Mouse (Mus musculus) adrenal gland (tissue): ENCODE results near the gene Snrpa1.

Source experiments
- intact Hi-C: fragments of 180-260 bp; cut with DNase I; formaldehyde crosslinking; loops from one replicate; pipeline ENCODE4 v1.15.1; 2025
- long read RNA-seq, 2 experiments: library from polyadenylated mRNA; unstranded; transcript quantifications; one replicate each; pipeline ENCODE4 v2.0.0; 2020; ENCODE audit warnings: borderline replicate concordance in 1 of 2; ENCODE audit not compliant: insufficient replicate concordance in 1 of 2

The Snrpa1 gene
- long read RNA-seq, experiment 1, transcript Snrpa1-206 (9 exons, 1,248 nt), result major isoform, 44 of 57 reads
- long read RNA-seq, experiment 1, partial matches to known transcripts, result 1 of 57 reads
- long read RNA-seq, experiment 1, other reads (novel, unspliced or antisense), result 8 of 57 reads
- long read RNA-seq, experiment 2, transcript Snrpa1-206 (9 exons, 1,248 nt), result major isoform, 59 of 66 reads
- long read RNA-seq, experiment 2, partial matches to known transcripts, result 1 of 66 reads
- long read RNA-seq, experiment 2, other reads (novel, unspliced or antisense), result 5 of 66 reads

DNA sequence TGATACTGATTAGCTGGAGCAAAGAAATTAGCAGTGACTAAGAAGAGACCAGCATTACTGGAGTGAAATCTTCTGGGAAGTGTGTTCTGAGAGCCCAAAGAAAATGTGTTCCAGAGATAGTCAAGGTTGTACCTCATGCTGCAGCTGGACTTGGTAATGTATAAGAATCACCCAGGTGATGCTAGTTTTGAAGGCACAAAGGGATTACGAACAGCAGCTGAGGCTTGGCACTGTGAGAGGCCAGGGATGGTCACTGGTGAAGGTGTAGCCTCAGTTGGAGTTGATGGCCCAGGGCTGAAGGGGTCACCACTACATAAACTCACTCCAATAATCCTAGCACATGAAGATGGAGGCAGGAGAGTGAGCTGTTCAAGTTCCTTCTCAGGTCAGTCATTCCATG, at the start of gene Snrpa1:
Snrpa1 (plus strand) TSS at position 301 of the 400 bp plus-strand sequence.
- intact Hi-C loops, result loop anchor here (5.0 kb wide), 1 partner anchor 286 kb away; no protein-coding TSS in a partner anchor

DNA sequence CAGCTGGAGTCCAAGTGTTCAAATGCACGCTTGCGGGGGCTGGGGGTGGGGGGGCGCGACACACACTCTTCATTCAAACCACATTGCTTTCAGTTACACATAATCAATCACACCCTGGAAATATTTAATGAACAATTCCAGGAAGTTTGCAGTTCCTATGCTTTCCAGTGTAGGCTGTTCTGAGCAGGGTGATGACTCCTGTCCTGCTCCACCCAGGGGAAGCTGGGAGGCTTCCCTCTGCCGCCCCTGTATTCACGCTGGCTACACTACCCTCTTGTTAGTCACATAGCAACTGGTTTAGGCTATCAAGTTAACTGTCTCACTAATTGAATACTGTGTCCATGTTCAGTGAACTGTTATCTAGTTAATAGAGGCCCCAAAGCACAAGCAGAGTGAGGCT, 48.3 kb upstream of the Snrpa1 start:
- intact Hi-C loops, result no loop called here

DNA sequence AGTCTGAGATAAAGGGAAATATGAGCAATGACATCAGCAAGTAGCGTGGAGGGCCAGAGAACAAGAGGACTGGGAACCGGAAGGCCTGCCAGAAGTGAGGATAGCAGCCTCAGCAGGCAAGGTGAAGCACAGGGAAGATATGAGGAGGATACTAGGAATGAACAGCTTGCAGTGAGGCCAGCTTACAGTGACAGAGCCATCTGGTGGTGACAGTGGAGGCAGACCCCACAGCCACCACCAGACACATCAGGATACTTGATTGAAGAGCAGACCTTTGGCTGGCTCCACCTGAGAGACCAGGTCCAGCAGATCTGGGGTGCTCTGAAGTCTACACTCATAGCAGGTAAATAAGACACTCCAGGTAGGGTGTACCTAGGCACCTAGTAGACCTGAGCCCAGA, 31.1 kb upstream of the Snrpa1 start:
- intact Hi-C loops, result no loop called here

DNA sequence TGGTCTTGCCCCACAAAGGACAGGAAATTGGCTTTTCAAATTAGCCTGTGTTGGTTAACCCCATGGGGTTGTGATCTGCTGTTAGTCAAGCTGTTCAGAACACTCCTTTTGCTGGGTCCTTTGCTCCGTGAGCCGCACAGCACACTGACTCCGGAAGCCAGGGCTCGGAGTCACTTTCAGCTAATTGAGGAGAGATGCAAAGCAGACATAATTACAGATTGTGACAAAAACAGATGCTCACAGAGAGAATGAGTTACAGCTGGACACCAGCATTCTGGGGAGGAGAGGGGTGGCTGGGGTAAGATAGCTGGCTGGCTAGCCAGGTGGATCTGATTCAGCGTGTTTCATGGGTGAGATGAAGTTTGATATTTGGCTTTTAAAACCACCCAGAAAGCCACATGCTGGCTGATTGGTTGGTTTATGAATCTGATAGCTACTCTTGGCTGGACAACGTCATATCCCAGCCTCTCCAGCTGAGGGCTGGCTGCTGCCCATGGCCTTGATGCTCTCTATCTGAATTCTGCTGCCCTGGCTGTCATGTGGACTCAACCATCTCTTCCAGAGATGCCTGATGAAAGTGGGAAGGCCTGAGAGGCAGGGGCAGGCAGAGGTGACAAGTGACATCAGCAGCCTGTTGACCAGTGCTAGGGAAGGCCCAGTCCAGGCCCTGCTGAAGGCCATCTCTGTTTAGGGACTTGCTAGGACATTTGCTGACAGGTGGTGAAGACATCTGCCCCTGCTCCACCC, 29.9 kb upstream of the Snrpa1 start:
- intact Hi-C loops, result no loop called here

DNA sequence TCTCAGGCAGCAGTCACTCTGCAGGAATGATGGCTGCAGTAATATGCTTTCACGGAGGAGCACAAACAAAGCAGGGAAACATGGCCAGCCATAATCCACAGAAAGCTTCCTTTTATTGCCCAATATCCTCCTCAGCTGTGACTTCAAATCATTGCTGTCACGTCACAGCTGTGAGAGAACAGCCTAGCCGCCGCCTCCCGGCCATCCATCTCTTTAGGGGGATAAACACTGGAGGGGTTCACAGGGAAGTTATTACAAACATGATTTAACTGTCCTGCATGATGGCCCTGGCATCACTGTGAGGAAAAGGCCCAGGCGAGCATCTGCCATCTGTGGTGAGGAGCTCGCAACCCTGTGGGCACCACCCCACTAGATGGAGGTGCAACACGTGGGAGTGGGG, 22.0 kb upstream of the Snrpa1 start:
- intact Hi-C loops, result no loop called here

DNA sequence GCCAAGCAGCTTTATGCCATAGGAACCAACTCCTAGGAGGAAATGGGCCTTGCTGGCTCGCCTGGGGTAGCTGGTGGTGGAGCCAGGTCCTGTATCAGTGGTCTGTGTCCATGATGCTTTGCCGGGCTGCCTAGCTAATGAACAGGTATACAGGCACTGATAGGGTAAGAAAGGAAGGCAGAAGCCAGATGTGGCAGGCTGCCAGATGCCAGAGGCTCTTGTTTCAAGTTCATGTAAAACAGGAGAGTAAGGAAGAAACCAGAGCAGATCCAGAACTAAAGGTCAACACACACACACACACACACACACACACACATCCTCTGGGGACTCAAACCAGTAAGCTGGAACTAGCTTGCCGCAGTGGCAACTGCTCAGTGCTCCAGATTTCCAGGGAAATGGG, 20.5 kb upstream of the Snrpa1 start:
- intact Hi-C loops, result no loop called here

DNA sequence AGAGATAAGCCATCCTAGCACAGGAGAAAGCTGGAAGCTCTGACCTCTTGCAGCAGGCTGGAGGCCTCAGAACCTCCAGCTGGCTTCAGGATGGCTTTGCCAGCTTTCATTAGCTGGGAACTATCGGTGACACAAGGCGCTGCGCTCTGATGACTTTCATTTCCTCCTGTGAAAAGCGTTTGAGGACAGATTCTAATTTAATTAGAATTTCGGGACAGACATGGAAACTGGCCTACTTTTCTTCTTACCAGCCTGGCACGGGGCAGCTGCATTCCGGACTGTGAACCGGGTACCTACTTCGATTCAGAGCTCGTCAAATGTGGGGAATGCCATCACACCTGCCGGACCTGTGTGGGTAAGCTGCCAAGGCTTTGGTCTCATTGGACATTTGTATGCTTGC, 20.1 kb upstream of the Snrpa1 start:
- intact Hi-C loops, result no loop called here

DNA sequence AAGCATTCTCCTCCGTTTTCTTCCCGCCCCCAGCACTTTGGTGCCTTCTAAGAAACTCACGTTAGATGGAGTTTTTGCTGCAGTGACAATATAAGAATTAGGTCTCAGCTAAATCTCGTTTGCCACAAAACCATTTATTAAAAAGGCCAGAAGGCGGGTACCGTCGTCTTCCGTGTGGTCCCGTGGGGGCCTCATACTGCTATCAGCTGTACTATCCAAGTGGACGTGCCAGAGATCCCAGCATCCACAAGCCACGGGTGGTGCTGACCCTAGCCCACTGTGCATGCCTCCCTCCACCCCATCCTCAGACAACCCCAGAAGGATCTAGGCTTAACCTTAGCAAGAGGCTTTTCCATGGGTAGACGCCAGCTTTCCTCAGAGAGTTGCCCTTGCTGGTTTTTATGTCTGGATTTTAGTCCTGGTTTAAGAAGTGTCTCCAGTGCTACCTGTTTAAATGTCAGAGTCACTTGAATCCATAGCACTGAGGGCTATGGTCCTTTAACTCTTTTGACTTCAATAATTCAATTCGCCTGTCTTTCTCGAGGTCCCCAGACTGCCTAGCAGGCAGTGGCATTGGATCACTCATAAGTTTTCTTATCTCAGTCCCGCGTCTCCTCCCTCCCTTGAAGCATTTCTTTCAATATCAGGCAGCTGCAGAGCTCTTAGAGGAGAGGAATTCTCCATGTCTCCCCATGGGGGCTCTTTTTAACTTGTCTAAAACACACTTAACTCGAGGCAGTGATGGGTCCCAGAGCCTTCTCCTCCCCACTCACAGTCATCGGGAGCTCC, 18.6 kb upstream of the Snrpa1 start:
- intact Hi-C loops, result no loop called here

DNA sequence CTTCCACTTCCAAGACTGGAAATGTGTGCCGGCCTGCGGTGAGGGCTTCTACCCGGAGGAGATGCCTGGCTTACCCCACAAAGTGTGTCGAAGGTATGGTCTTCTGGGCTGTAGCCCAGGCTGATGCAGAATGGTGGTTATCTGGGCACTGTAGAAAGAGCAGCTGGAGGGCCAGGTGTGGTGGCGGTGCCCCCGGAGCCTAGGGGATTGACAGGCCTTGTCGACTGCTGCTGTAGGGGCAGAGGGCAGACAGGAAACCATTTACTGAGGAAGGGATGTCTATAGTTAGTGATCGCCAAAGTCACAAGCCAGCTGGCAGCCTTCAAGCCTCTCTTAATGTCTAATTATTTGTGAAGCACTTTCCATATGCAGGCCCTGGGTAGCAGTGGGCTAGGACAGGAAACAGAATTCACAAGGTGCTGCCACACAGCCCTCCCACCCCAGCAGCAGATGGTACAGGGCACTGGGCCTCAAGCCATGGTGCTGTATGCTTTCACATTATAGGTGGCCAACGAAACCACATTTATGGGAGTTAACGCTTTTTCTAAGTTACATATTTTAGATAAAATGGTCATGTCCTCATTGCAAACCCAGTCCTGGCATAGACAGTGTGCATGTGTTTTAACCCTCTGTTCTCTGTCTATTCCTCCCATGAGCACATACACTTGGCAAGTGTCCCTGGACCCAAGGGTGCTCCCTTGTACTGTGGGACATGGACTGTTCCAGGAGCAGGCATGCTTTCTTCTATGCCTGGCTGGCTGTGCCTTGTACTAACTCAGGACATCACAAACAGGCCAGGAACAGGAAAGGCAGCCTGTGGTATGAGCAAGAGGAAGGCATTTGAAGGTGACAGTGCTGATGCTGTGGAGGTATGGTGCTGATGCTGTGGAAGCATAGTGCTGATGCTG, 15.0 kb upstream of the Snrpa1 start, which contains the start of gene Gm45213:
Gm45213 (plus strand) TSS at position 51 of the 908 bp plus-strand sequence.
- intact Hi-C loops, result no loop called here

DNA sequence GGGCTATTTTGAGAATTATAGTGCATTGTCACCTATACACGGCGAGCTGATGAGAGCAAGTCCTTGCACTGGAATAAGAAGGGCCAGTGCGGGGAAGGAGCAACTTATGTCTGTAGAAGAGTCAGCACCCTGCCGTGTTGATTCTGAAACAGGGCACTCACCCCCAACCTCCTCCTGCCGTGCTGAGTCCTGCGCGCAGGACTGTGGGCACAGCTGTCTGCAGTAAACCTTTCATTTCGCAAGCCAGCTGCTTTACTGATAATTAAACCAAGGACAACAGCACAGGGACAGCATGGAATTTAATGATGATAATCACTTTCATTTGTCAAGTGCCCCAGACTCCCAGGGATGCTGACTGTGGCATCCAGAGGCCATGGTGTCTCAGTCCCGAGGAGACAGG, 14.2 kb upstream of the Snrpa1 start:
- intact Hi-C loops, result no loop called here

DNA sequence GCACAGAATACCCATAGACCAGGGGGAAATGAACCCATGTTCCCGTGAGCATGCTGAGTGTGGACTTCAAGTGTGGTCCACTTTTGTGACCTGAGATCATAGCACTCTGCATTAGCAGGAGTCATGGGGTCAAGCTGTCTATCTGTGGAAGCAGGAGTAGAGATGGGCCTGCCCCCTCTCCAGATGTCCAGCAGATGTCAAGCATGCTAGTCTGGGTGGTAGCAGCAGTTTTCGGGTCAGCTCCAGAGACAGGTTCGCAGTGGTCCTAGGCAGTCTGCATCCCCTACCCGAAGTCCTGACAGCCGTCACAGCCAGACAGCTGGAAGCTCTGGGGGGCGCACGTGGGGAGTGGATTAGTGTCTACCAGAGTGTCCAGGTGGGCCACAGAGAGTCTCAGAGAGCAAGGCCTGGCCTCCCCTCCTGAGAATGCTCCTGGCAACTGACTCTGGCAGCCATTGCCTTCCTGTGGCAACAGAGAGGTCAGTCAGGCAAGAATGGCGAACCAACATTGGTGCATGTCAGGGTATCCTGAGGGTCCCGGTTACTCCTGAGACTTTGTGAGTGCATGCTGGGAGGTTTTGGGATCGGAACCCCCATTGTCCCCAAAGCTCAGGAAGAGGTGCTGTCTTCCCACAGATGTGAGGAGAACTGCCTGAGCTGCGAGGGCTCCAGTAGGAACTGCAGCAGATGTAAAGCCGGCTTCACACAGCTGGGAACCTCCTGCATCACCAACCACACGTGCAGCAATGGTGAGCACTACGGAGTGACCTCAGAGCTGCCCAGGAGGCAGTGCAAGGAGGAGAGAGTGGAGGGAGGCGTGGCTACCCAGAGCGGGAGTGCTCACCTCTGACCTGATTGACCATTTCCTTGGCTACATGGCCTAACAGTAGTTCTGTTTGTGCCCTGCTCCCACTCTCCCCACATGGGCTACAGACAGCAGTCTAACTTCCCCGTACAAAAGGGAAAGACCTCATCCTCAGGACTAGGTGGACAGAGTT, 11.6 kb upstream of the Snrpa1 start:
- intact Hi-C loops, result no loop called here

DNA sequence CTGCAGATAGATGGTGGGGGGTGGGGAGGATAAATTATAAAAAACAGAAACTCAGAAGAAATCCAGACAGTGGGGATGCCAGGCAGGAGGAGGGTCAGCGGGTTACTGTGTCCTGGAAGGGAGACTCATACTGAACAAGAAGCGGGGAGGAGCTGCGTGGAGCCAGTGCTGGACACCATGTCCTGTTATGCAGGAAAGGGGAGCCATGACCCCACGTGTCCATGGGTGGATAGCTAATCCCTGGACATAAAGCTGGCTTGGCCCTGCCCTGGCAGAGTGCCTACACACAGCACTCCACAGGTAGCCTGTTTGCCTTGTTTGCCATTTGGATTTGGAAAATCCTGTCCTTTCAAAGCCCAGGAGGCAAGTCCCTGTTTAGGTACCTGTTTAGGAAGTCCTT, 10.8 kb upstream of the Snrpa1 start:
- intact Hi-C loops, result no loop called here

DNA sequence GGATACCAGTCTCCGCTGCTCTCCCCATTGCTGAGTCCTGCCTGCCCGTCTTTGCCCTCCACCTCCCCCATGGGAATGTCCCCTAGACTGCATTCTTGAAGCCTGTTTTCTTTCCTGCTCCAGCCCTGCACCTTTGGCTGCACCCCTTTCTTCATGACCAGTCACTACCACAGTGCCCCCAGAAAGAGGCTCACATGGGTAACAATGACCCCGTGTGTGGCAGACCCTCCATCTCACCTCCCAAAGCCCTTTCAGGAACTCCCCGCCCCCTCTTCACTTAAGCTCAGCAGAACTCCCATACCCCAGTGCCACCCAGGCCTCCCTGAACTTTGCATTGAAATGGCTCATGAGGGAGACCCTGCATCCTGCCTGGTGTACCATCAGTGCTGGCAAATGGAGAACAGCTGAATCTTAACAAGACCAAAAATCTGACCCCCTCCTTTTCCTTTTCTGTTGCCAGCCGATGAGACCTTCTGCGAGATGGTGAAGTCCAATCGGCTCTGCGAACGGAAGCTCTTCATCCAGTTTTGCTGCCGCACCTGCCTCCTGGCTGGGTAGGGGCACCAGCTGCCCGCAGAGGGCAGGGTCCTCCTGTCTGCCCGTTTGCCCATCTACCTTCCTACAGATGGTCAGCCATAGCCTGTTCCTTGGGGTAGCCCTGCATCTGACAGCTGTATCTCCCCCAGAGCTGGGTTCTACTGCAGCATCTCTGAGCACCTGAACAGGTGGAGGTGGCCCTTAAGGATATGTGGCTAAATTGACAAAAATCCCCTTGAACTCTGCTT, 10.2 kb upstream of the Snrpa1 start:
- intact Hi-C loops, result no loop called here

DNA sequence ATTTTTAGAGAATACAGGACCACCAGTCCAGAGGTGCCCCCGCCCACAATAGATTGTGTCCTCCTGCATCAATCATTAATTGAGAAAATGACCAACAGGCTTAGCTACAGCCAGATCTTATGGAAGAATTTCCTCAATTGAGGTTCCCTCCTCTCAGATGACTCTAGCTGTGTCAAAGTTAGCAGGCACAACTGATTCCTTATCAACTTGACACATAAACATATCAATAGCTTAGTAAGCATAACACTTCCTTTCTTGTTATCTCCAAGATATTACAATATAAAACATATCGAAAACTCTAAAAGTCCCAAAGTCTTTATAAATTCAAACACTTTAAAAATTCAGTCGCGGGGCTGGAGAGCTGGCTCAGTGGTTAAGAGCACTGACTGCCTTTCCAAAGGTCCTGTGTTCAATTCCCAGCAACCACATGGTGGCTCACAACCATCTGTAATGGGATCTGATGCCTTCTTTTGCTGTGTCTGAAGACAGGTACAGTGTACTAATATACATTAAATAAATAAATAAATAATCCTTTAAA, 4.8 kb upstream of the Snrpa1 start:
- intact Hi-C loops, result no loop called here

DNA sequence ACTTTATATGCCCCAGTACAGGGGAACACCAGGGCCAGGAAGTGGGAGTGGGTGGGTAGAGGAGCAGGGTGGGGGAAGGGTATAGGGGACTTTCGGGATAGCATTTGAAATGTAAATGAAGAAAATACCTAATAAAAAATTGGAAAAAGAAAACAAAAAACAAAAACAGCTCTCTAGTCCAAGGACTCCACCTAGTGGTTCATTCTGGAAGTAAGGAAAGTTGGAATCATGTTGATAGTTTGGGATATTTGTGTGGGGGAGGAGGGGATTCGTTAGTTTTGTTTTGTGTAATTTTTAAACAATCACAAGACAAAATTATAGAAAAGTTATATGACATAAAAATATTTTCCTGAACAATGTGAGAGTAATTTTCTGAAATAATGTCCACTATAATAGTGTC, 3.4 kb upstream of the Snrpa1 start:
- intact Hi-C loops, result loop anchor here (5.0 kb wide), 1 partner anchor 283 kb away; no protein-coding TSS in a partner anchor

DNA sequence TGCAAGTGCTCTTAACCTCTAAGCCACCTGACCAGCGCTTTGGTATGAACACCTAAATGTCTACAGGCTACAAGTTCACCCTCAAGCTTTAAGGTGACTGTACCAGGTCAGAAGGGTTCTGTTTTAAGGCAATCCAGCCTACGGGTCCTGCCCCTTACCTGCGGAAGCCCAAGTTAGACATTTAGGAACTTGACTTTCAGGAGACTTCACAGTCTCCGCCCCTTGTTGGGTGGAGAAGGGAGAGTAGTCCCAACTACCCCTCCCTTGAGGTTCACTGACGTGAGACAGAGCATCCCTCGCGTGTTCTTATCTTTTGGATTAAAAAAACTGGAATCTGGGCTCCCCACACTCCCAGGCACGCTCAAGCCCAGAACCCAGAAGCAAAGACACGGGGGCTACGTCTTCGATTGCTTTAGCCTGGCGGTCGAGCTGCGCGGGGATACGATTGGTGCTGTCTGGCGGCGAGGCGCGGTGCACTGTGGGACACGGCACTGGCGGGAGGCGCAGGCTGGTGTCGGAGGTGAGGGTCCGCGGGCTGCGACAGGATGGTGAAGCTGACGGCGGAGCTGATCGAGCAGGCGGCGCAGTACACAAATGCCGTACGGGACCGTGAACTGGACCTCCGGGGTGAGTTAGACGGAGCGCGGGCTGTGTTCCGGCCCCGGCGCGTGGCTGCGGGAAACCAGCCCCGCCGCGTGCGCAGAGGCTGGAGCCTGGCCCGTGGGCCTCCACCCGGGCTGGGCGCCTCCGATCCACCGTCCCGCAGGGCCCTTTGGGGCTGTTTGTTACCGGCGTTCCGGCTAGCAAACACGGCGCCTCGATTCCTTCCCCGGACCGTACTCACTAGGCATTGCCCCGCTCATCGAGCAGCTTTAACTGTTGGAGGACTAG, 1.5 kb downstream of the Snrpa1 start:
- intact Hi-C loops, result no loop called here

DNA sequence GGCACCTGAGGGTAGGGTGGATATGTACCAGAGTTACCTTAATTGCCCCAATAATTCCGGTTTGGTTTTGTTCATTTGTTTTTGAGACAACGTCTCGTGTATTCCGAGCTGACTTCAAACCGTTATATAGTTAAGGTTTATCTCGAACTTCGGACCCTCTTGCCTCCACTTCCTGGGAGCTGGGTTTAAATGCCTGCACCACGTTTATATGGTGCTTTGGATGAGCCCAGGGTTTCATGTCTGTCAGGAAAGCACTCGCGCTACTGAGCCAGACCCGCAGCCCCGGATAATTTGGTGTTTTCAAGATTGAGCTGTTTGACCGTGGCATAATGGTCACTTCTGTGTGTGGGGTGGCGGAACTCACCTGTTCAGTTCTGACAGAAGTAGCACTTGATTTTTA, 2.3 kb downstream of the Snrpa1 start:
- intact Hi-C loops, result no loop called here

DNA sequence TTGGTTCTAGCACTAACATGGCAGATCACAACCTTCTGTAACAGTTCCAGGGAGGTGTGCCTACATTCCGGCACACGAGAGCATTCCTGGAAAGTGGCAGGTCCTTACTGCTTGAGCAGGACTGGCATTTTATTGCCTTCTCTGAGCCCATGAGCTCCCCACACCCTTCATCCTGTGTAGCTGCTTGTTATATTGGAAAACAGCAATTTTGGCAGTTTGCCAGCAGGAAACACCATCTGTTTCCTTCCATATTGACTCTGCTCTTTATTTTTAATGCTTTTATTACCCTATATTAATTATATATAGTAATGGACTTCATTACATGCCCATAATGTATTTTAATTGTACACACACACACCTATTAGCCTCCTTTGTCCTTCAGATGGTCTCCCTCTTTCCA, 17.6 kb downstream of the Snrpa1 start:
- intact Hi-C loops, result no loop called here
